In the genomic region with DNA sequence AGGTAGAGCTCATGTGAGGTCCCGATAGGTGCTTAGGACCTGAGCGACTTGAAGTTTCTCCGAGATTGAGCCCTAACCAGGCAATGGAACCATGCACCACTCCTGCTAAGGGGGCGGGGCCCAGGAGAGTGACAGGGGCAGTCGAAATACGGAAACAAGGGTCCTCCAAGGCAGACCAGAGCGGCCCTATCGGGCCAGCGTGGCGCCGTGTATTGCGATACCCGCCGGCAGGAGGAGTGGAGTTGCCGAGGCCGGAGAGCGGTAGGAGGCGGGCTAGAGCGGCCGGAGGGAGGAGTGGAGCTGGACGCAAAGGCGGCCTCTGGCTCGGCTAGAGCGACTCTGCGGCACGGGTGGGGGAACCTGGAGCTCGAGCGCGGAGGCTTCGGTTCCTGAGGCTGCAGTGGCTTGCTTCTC, we compare ENCODE assay signal across 8 mouse cellular contexts. TPM values are rescaled to one million over a fixed set of nuclear protein-coding genes. Genes with fewer than 3 reads are reported as not detected.
DNase-seq lines count a peak whose midpoint lies in the region; ATAC-seq and TF ChIP-seq lines count a peak whose summit lies in the region.

No protein-coding gene starts in this region.

- H3K9me3 ChIP-seq in hindbrain, postnatal 0 days (ENCODE audit: low read length), result no peaks in the 10 kb centered on the region

- peak; percentile 79 for ATAC-seq in common myeloid progenitor, adult 5-6 weeks (replicated peaks; ENCODE audit: low read depth, poor library complexity, severe bottlenecking)
- peak; percentile 98 for ATAC-seq in hindbrain, postnatal 0 days
- peak; percentile 79 for ATAC-seq in megakaryocyte, adult 5-6 weeks (ENCODE audit: poor library complexity, severe bottlenecking)

- H3K27ac ChIP-seq in gastrocnemius, adult 2 months, result peak overlapping the region; percentile 92
- H3K27ac ChIP-seq in hindbrain, postnatal 0 days, result peak overlapping the region; percentile 68
- H3K27ac ChIP-seq in left cerebral cortex, adult 2 months, result peak overlapping the region; percentile 83

- H3K27me3 ChIP-seq in hindbrain, postnatal 0 days (ENCODE audit: insufficient read depth, low read length), result no peaks in the 10 kb centered on the region

- H3K9ac ChIP-seq in hindbrain, postnatal 0 days (replicated peaks; ENCODE audit: low read length), result peak overlapping the region; percentile 71

- whole genome bisulfite sequencing in hindbrain, postnatal 0 days, result 0% methylated on average over 30 of the region's 30 CpGs

- H3K4me3 ChIP-seq in gastrocnemius, adult 2 months, result peak overlapping the region; percentile 93
- peak overlapping the region; percentile 62 for H3K4me3 ChIP-seq in hindbrain, postnatal 0 days (ENCODE audit: low read length)
- H3K4me3 ChIP-seq in left cerebral cortex, adult 2 months, result peak overlapping the region; percentile 76

- peak overlapping the region; percentile 86 for H3K4me2 ChIP-seq in hindbrain, postnatal 0 days (ENCODE audit: low read depth, low read length)

- peaks cover 6% of the 10 kb centered on the region; the same call in 1 of the 2 replicates for H3K4me1 ChIP-seq in hindbrain, postnatal 0 days (ENCODE audit: insufficient read depth, low read length)

- peak; percentile 98 for DNase-seq in ZHBTc4 (ENCODE audit: low read depth, low spot score)
- peak; percentile 98 for DNase-seq in gastrocnemius, adult 2 months
- DNase-seq in hindbrain, postnatal 0 days (ENCODE audit: low spot score), result peak; percentile 99
- peak; percentile 96 to 97 for DNase-seq in left cerebral cortex, adult 2 months (ENCODE audit: extremely low spot score in 1 of 2, low spot score in 2 of 2)
- DNase-seq in right cerebral cortex, adult 2 months (ENCODE audit: low spot score in 2 of 2), result peak; percentile 97
- peak; percentile 98 for DNase-seq in urinary bladder, postnatal 14 days (ENCODE audit: low spot score)

- H3K36me3 ChIP-seq in hindbrain, postnatal 0 days (ENCODE audit: insufficient read depth, low read length), result peaks cover 6% of the 10 kb centered on the region; the same call in 1 of the 2 replicates

- intact Hi-C loops in gastrocnemius, adult 2 months (cut with DNase I), result loop anchor here (2.0 to 5.0 kb wide), 2 partner anchors 13 to 173 kb away; no protein-coding TSS in a partner anchor
- intact Hi-C loops in left cerebral cortex, adult 2 months (cut with DNase I), result loop anchor here (1.0 to 2.0 kb wide), 2 partner anchors 13 to 20 kb away; a partner anchor contains a TSS

- TF ChIP-seq CTCF in gastrocnemius, adult 2 months (IDR thresholded peaks at IDR 0.05), result peak; percentile 64
- peak; percentile 83 for TF ChIP-seq CTCF in hindbrain, postnatal 0 days (IDR thresholded peaks at IDR 0.05; ENCODE audit: low read depth)
- peak; percentile 58 for TF ChIP-seq CTCF in left cerebral cortex, adult 2 months (IDR thresholded peaks at IDR 0.05)

RNA-seq across cellular contexts. Expression of a gene that starts 1.4 kb away (rescaled TPM):
- total RNA-seq in common myeloid progenitor, adult 5-6 weeks (2017), result 43.2 and 54.1 TPM in 2 replicates
- 10 to 100 TPM; 28.4 to 29.3 TPM for total RNA-seq in gastrocnemius, adult 2 months (2021)
- 16.9 and 33.6 TPM in 2 replicates for total RNA-seq in hindbrain, postnatal 0 days (2014; rRNA removed)
- 33.9 and 39.0 TPM in 2 replicates for polyA plus RNA-seq in hindbrain, postnatal 0 days (2015; fragmentation: Nextera tagmentation; extraction: Ambion mirVana)
- total RNA-seq in left cerebral cortex, adult 2 months (2021), result 10 to 100 TPM; 75.1 to 86.6 TPM
- total RNA-seq in megakaryocyte, adult 5-6 weeks (2015), result 142 and 156 TPM in 2 replicates
- 116 and 142 TPM in 2 replicates for total RNA-seq in megakaryocyte, adult 5-6 weeks (2017)

RNA-seq across cellular contexts. Expression of a gene that starts 6.9 kb away (rescaled TPM):
- total RNA-seq in common myeloid progenitor, adult 5-6 weeks (2017), result not detected in 2 replicates
- not detected for total RNA-seq in gastrocnemius, adult 2 months (2021)
- 0.10 and 0.11 TPM in 2 replicates for total RNA-seq in hindbrain, postnatal 0 days (2014; rRNA removed)
- polyA plus RNA-seq in hindbrain, postnatal 0 days (2015; fragmentation: Nextera tagmentation; extraction: Ambion mirVana), result 0.63 and 0.93 TPM in 2 replicates
- total RNA-seq in left cerebral cortex, adult 2 months (2021), result under 1 TPM; 0.37 to 0.38 TPM
- 0.64 and 1.0 TPM in 2 replicates for total RNA-seq in megakaryocyte, adult 5-6 weeks (2015)
- 0.18 and 0.24 TPM in 2 replicates for total RNA-seq in megakaryocyte, adult 5-6 weeks (2017)

RNA-seq across cellular contexts. Expression of a gene that starts 19.9 kb away (rescaled TPM):
- total RNA-seq in common myeloid progenitor, adult 5-6 weeks (2017), result 1,538 and 1,683 TPM in 2 replicates
- total RNA-seq in gastrocnemius, adult 2 months (2021), result 100 to 1,000 TPM; 326 to 419 TPM
- total RNA-seq in hindbrain, postnatal 0 days (2014; rRNA removed), result 483 and 611 TPM in 2 replicates
- polyA plus RNA-seq in hindbrain, postnatal 0 days (2015; fragmentation: Nextera tagmentation; extraction: Ambion mirVana), result 1,228 and 1,333 TPM in 2 replicates
- 100 to 1,000 TPM; 488 to 501 TPM for total RNA-seq in left cerebral cortex, adult 2 months (2021)
- 1,493 and 1,909 TPM in 2 replicates for total RNA-seq in megakaryocyte, adult 5-6 weeks (2015)
- 575 and 756 TPM in 2 replicates for total RNA-seq in megakaryocyte, adult 5-6 weeks (2017)

RNA-seq across cellular contexts. Expression of a gene that starts 34.2 kb away (rescaled TPM):
- not detected in 2 replicates for total RNA-seq in common myeloid progenitor, adult 5-6 weeks (2017)
- total RNA-seq in gastrocnemius, adult 2 months (2021), result not detected
- total RNA-seq in hindbrain, postnatal 0 days (2014; rRNA removed), result 1.7 TPM in 1 of 2 replicates, not detected in the other
- polyA plus RNA-seq in hindbrain, postnatal 0 days (2015; fragmentation: Nextera tagmentation; extraction: Ambion mirVana), result 0.10 and 0.18 TPM in 2 replicates
- total RNA-seq in left cerebral cortex, adult 2 months (2021), result not detected
- not detected in 2 replicates for total RNA-seq in megakaryocyte, adult 5-6 weeks (2015)
- total RNA-seq in megakaryocyte, adult 5-6 weeks (2017), result not detected in 2 replicates

RNA-seq across cellular contexts. Expression of a gene that starts 34.3 kb away (rescaled TPM):
- not detected in 2 replicates for total RNA-seq in common myeloid progenitor, adult 5-6 weeks (2017)
- total RNA-seq in gastrocnemius, adult 2 months (2021), result not detected
- not detected in 2 replicates for total RNA-seq in hindbrain, postnatal 0 days (2014; rRNA removed)
- not detected in 2 replicates for polyA plus RNA-seq in hindbrain, postnatal 0 days (2015; fragmentation: Nextera tagmentation; extraction: Ambion mirVana)
- not detected for total RNA-seq in left cerebral cortex, adult 2 months (2021)
- not detected in 2 replicates for total RNA-seq in megakaryocyte, adult 5-6 weeks (2015)
- total RNA-seq in megakaryocyte, adult 5-6 weeks (2017), result not detected in 2 replicates

Comparison
In these comparisons a context has a peak if more than half of its experiments do, and no peak if none do; other contexts are left out.
1. Peak in every context shown above with its lines: DNase-seq, ATAC-seq, H3K4me3 ChIP-seq and H3K27ac ChIP-seq.